Mouse (Mus musculus) stomach, embryonic 15.5 days (tissue): Measurements from ENCODE around the gene Ormdl3. TPM values are rescaled to one million over a fixed set of nuclear protein-coding genes. Genes with fewer than 3 reads are reported as not detected.

Source experiments
- ATAC-seq: fragments of 200-750 bp; cut with Nextera tagmentation; 2 replicates; pipeline ENCODE4 v1.8.0; 2017; ENCODE audit warnings: low read depth, moderate number of reproducible peaks, moderate TSS enrichment; ENCODE audit not compliant: insufficient read depth, low FRiP score
- H3K27ac ChIP-seq: fragments of 300-500 bp; sonication (generic); 2 replicates; pipeline ENCODE4 v1.5.1; 2015; ENCODE audit warnings: mild to moderate bottlenecking, inconsistent platforms
- H3K27me3 ChIP-seq: fragments of 300-500 bp; sonication (generic); replicated peaks from 2 replicates; pipeline ENCODE4 v1.6.1; 2015; ENCODE audit warnings: inconsistent platforms
- H3K36me3 ChIP-seq: fragments of 300-500 bp; sonication (generic); 2 replicates; pipeline ENCODE4 v1.6.1; 2015; ENCODE audit warnings: inconsistent platforms
- H3K4me1 ChIP-seq: fragments of 300-500 bp; sonication (generic); 2 replicates; pipeline ENCODE4 v1.6.1; 2015; ENCODE audit warnings: inconsistent platforms
- H3K4me2 ChIP-seq: fragments of 300-500 bp; sonication (generic); 2 replicates; pipeline ENCODE4 v1.6.1; 2015; ENCODE audit warnings: mild to moderate bottlenecking, inconsistent platforms
- H3K4me3 ChIP-seq: fragments of 300-500 bp; sonication (generic); replicated peaks from 2 replicates; pipeline ENCODE4 v1.5.1; 2015; ENCODE audit warnings: inconsistent platforms
- H3K9ac ChIP-seq: fragments of 300-500 bp; sonication (generic); 2 replicates; pipeline ENCODE4 v1.6.1; 2015; ENCODE audit warnings: inconsistent platforms
- H3K9me3 ChIP-seq: fragments of 300-500 bp; sonication (generic); 2 replicates; pipeline ENCODE4 v1.6.1; 2016; ENCODE audit warnings: inconsistent platforms
- WGBS: fragments of 180-500 bp; shearing (Covaris S2); methylation state at CpG from one replicate; pipeline ENCODE4 v1.1.7; 2015; 5-methylcytosine and 5-hydroxymethylcytosine counted together
- polyA plus RNA-seq: library from polyadenylated mRNA; unstranded; fragments of >200 nt; fragmentation: Nextera tagmentation; extraction: Ambion mirVana; gene quantifications from 2 replicates; pipeline ENCODE4 v1.2.1, GENCODE M21; 2015

Gene Ormdl3
- polyA plus RNA-seq, 1 experiment from 2014 or later = 61.8 TPM

- 38% methylated on average over 12 of the region's 12 CpGs for WGBS
- Histone ChIP-seq H3K36me3 (no peaks in the 10 kb centered on the region), H3K4me2 (no peak overlapping the region), H3K4me3 (no peak overlapping the region), H3K9me3 (no peaks in the 10 kb centered on the region), H3K4me1 (peaks cover 11% of the 10 kb centered on the region), H3K27ac (no peak overlapping the region), H3K9ac (no peak overlapping the region), H3K27me3 (peaks cover 51% of the 10 kb centered on the region)
- ATAC-seq = no peak
These were observed 40.5 kb downstream of the Ormdl3 start for GRCm38 (mm10) chr11:98546529-98547307.

- peaks cover 7% of the 10 kb centered on the region for H3K4me1 ChIP-seq
- no peaks in the 10 kb centered on the region for H3K36me3 ChIP-seq
- no peaks in the 10 kb centered on the region for H3K9me3 ChIP-seq
- WGBS = 1% methylated on average over 58 of the region's 58 CpGs
- peak within 1 kb of the TSS; percentile 88 for H3K4me2 ChIP-seq
- H3K4me3 ChIP-seq = peak within 1 kb of the TSS; percentile 43
- H3K27me3 ChIP-seq = peaks cover 51% of the 10 kb centered on the region
- 0 out of 2 replicates have a peak, but pooled peaks have one; percentile 53 for ATAC-seq
- H3K9ac ChIP-seq = peak within 1 kb of the TSS; percentile 14; the same call in 1 of the 2 replicates
- no peak within 1 kb of the TSS for H3K27ac ChIP-seq
These were observed 41.4 kb downstream of the Ormdl3 start, which contains the start of gene Ikzf3 for GRCm38 (mm10) chr11:98545711-98546231. Ikzf3 (minus strand) TSS chr11:98546031.

DNA sequence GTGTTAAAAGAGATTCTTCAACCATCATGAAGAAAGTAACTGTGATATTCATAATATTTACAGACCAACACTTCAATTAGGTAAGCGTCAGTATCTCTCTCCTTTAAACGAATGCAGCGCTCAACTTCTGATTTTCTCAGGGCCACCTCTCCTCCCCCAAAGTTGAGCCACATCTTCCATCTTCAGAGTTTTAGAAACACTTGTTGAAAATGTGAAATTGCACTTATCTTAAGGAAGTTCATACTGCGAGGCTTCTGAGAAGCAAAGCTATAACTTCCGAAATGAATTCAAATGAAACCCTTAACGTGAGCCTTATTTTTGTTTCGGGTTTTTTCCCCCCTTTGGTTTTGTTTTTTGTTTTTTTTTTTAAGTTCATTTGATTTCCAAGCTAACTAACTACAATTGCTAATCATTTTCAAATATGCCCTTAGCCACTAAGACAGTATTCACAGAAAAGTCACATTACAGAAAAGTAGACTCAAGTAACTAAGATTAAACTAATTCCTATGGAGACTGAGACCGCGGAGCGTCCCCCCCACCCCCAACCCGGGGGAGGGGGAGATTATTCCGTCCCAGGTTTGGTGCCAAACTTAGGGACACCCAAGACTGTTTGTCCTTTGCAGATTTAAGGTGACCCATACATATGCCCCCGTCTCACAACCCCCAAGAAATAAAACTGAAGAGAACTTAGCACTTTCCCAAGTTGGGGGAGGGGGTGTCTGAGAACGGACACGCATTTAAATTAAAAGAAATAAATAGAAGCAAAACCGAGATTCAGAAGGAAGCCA is 42.1 kb downstream of the Ormdl3 start:
- no peaks in the 10 kb centered on the region for H3K36me3 ChIP-seq
- ATAC-seq = no peak
- H3K9ac ChIP-seq = 0 out of 2 replicates have a peak overlapping the region, but pooled peaks have one; percentile 14
- peak overlapping the region; percentile 88 for H3K4me2 ChIP-seq
- no peaks in the 10 kb centered on the region for H3K9me3 ChIP-seq
- H3K4me1 ChIP-seq = peaks cover 7% of the 10 kb centered on the region
- H3K27ac ChIP-seq = no peak overlapping the region
- H3K4me3 ChIP-seq = peak overlapping the region; percentile 43
- WGBS = 4% methylated on average over 16 of the region's 16 CpGs
- H3K27me3 ChIP-seq = peaks cover 51% of the 10 kb centered on the region

DNA sequence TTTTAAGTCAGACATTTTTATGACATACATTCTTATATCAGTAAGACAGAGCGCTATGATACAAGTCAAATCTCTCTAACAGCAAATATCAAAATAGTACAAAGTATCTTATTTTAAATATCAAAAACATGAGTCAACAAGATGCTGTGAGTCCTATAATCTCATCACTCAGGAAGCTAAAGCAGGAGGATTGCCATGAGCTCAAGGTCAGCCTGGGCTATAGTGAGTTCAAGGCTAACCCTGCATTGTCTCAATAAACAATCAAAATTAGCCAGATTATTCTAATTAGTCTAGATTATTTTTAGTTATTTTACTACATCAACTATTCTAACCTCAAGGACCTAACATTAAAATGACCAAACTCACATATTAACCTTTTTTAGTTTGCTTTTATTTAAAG is 43.8 kb downstream of the Ormdl3 start:
- no peaks in the 10 kb centered on the region for H3K36me3 ChIP-seq
- H3K4me1 ChIP-seq = peaks cover 7% of the 10 kb centered on the region
- no peak overlapping the region for H3K9ac ChIP-seq
- no peaks in the 10 kb centered on the region for H3K9me3 ChIP-seq
- no peak overlapping the region for H3K27ac ChIP-seq
- H3K4me3 ChIP-seq = no peak overlapping the region
- H3K27me3 ChIP-seq = peaks cover 43% of the 10 kb centered on the region
- no peak overlapping the region for H3K4me2 ChIP-seq
- no peak for ATAC-seq
- WGBS = 72% methylated on average over 1 of the region's 1 CpGs

- no peak overlapping the region for H3K27ac ChIP-seq
- H3K36me3 ChIP-seq = no peaks in the 10 kb centered on the region
- H3K9me3 ChIP-seq = no peaks in the 10 kb centered on the region
- no peak for ATAC-seq
- no peak overlapping the region for H3K4me3 ChIP-seq
- whole genome bisulfite sequencing = 66% methylated on average over 8 of the region's 8 CpGs
- H3K9ac ChIP-seq = no peak overlapping the region
- peaks cover 35% of the 10 kb centered on the region for H3K27me3 ChIP-seq
- peaks cover 7% of the 10 kb centered on the region for H3K4me1 ChIP-seq
- no peak overlapping the region for H3K4me2 ChIP-seq
These were observed 44.6 kb downstream of the Ormdl3 start for GRCm38 (mm10) chr11:98542553-98542952.

DNA sequence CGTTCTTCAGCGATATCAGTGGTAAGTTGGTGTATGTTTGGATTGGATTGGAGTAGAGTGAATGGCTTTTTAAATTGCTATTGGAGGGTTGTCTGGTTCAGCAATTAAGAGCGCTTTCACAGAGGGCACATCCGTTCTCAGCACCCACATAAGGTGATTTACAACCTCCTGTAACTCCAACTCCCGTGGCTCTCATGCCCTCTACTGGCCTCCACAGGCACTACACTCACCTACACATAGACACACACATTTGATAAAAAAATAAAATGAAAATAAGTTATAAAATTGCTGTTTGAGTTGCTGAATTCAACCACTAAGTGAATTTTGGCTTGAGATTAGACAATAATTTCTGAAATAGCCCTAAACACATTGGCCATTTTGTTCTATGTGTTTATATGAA is 46.8 kb downstream of the Ormdl3 start:
- peaks cover 14% of the 10 kb centered on the region; the same call in 1 of the 2 replicates for H3K27me3 ChIP-seq
- H3K36me3 ChIP-seq = no peaks in the 10 kb centered on the region
- no peak overlapping the region for H3K4me3 ChIP-seq
- no peak for ATAC-seq
- H3K4me2 ChIP-seq = no peak overlapping the region
- H3K9ac ChIP-seq = no peak overlapping the region
- 0 out of 2 replicates have a peak, but pooled peaks cover 1% of the 10 kb centered on the region for H3K4me1 ChIP-seq
- H3K9me3 ChIP-seq = no peaks in the 10 kb centered on the region
- WGBS = 80% methylated on average over 5 of the region's 5 CpGs
- no peak overlapping the region for H3K27ac ChIP-seq

DNA sequence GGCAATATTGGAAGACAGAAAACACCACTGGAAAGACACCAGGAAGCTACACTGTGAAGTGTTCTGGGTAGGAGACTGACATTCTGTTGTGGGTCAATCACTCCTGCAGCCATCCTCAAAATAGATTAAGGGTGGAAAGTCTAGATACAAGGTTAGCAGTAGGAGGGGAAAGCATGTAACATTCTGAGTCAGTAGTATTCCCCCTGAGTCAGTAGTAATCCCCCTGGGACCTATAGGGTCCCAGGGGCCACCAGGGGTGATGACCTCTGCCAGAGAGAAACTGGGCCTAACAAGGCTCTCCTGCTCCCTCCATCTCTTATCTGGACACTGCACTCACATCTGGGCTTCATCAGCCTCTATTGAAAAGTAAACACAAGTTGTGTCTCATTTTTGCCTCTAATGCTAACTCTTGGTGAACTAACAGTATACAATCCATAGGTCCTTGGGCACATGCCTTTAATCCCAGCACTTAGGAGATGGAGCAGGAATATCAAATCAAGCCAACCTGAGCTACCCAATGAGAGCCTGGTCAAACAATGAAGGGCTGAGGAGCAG is 49.6 kb downstream of the Ormdl3 start:
- Histone ChIP-seq H3K27me3 (peaks cover 4% of the 10 kb centered on the region; the same call in 1 of the 2 replicates), H3K27ac (no peak overlapping the region), H3K9ac (no peak overlapping the region), H3K4me1 (no peaks in the 10 kb centered on the region), H3K9me3 (no peaks in the 10 kb centered on the region), H3K4me3 (no peak overlapping the region), H3K36me3 (no peaks in the 10 kb centered on the region), H3K4me2 (no peak overlapping the region)
- ATAC-seq = no peak

Other genes with a start within 250 kb of the Ormdl3 start
- 20.2 and 21.5 TPM in 2 replicates for gene Ppp1r1b, start 239.0 kb downstream of the Ormdl3 start, polyA plus RNA-seq
- 41.1 and 46.4 TPM in 2 replicates for gene Stard3, start 229.0 kb downstream of the Ormdl3 start, polyA plus RNA-seq
- gene Tcap, start 203.6 kb downstream of the Ormdl3 start, polyA plus RNA-seq = 0.23 and 0.43 TPM in 2 replicates
- gene Pnmt, start 200.9 kb downstream of the Ormdl3 start, polyA plus RNA-seq = 0.22 TPM in 1 of 2 replicates, not detected in the other
- gene Pgap3, start 186.9 kb downstream of the Ormdl3 start, polyA plus RNA-seq = 13.0 and 15.7 TPM in 2 replicates
- gene Erbb2, start 174.9 kb downstream of the Ormdl3 start, polyA plus RNA-seq = 40.6 and 42.4 TPM in 2 replicates
- gene Mien1, start 148.4 kb downstream of the Ormdl3 start, polyA plus RNA-seq = 137 and 142 TPM in 2 replicates
- 44.7 and 56.1 TPM in 2 replicates for gene Grb7, start 141.0 kb downstream of the Ormdl3 start, polyA plus RNA-seq
- 0.50 and 0.69 TPM in 2 replicates for gene Ikzf3, start 41.3 kb downstream of the Ormdl3 start, polyA plus RNA-seq
- gene Zpbp2, start 36.3 kb downstream of the Ormdl3 start, polyA plus RNA-seq = 0.31 and 0.40 TPM in 2 replicates
- gene Lrrc3c, start 10.9 kb upstream of the Ormdl3 start, polyA plus RNA-seq = not detected in 2 replicates
- 1.1 and 5.0 TPM in 2 replicates for gene Gm12355, start 38.3 kb upstream of the Ormdl3 start, polyA plus RNA-seq
- gene Gsdma3, start 39.0 kb upstream of the Ormdl3 start, polyA plus RNA-seq = not detected in 2 replicates
- 0.21 TPM in 1 of 2 replicates, not detected in the other for gene Gsdma2, start 59.4 kb upstream of the Ormdl3 start, polyA plus RNA-seq
- gene Gsdma, start 77.0 kb upstream of the Ormdl3 start, polyA plus RNA-seq = 0.18 and 0.80 TPM in 2 replicates
- 180 and 190 TPM in 2 replicates for gene Psmd3, start 95.2 kb upstream of the Ormdl3 start, polyA plus RNA-seq
- not detected in 2 replicates for gene Csf3, start 113.9 kb upstream of the Ormdl3 start, polyA plus RNA-seq
- 36.4 and 39.7 TPM in 2 replicates for gene Med24, start 142.1 kb upstream of the Ormdl3 start, polyA plus RNA-seq
- 42.7 and 44.7 TPM in 2 replicates for gene Thra, start 153.3 kb upstream of the Ormdl3 start, polyA plus RNA-seq
- gene Nr1d1, start 188.0 kb upstream of the Ormdl3 start, polyA plus RNA-seq = 2.4 and 2.5 TPM in 2 replicates
- 23.0 and 23.6 TPM in 2 replicates for gene Msl1, start 208.1 kb upstream of the Ormdl3 start, polyA plus RNA-seq
- 31.7 and 35.3 TPM in 2 replicates for gene Casc3, start 217.5 kb upstream of the Ormdl3 start, polyA plus RNA-seq
- gene Rapgefl1, start 249.4 kb upstream of the Ormdl3 start, polyA plus RNA-seq = 3.8 and 4.1 TPM in 2 replicates